Mouse (Mus musculus) right cerebral cortex, postnatal 14 days (tissue): Measurements from ENCODE around the gene Tcl1b3.

Source experiments
- DNase-seq: peaks from one replicate; pipeline ENCODE4 v3.0.0; 2022

Tcl1b3 gene

GRCm38 (mm10) chr12:105235091-105235490, 44.2 kb downstream of the Tcl1b3 start:
- no peak for DNase-seq

GRCm38 (mm10) chr12:105239060-105239459, 48.2 kb downstream of the Tcl1b3 start:
- DNase-seq, result no peak
